Mouse (Mus musculus) limb, embryonic 15.5 days (tissue): ENCODE data around the gene Skint7. TPM values are rescaled to one million over a fixed set of nuclear protein-coding genes. Genes with fewer than 3 reads are reported as not detected.
"Not testable (repeated sequence)": the region's sequence is repeated elsewhere in the genome, so short reads cannot be mapped to it uniquely, and the experiment has no call there.

ENCODE experiments used
- ATAC-seq: fragments of 200-750 bp; cut with Nextera tagmentation; 2 replicates; pipeline ENCODE4 v1.8.0; 2017; ENCODE audit warnings: low read depth, moderate TSS enrichment; ENCODE audit not compliant: insufficient number of reproducible peaks, low FRiP score, low TSS enrichment
- H3K27ac ChIP-seq: fragments of 300-500 bp; sonication (generic); 2 replicates; pipeline ENCODE4 v1.5.1; 2015; ENCODE audit warnings: moderate library complexity, mild to moderate bottlenecking, inconsistent platforms
- H3K27me3 ChIP-seq: fragments of 300-500 bp; sonication (generic); 2 replicates; pipeline ENCODE4 v1.6.1; 2015; ENCODE audit warnings: inconsistent platforms
- H3K36me3 ChIP-seq: fragments of 300-500 bp; sonication (generic); 2 replicates; pipeline ENCODE4 v1.6.1; 2015; ENCODE audit warnings: inconsistent platforms
- H3K4me1 ChIP-seq: fragments of 300-500 bp; sonication (generic); 2 replicates; pipeline ENCODE4 v1.6.1; 2015; ENCODE audit warnings: inconsistent platforms
- H3K4me2 ChIP-seq: fragments of 300-500 bp; sonication (generic); 2 replicates; pipeline ENCODE4 v1.6.1; 2015; ENCODE audit warnings: mild to moderate bottlenecking, inconsistent platforms
- H3K4me3 ChIP-seq: fragments of 300-500 bp; sonication (generic); 2 replicates; pipeline ENCODE4 v1.5.1; 2015; ENCODE audit warnings: mild to moderate bottlenecking, inconsistent platforms
- H3K9ac ChIP-seq: fragments of 300-500 bp; sonication (generic); 2 replicates; pipeline ENCODE4 v1.6.1; 2015; ENCODE audit warnings: inconsistent platforms
- H3K9me3 ChIP-seq: fragments of 300-500 bp; sonication (generic); 2 replicates; pipeline ENCODE4 v1.6.1; 2016; ENCODE audit warnings: inconsistent platforms
- WGBS: fragments of 180-500 bp; shearing (Covaris S2); methylation state at CpG from one replicate; pipeline ENCODE4 v1.1.7; 2015; 5-methylcytosine and 5-hydroxymethylcytosine counted together
- polyA plus RNA-seq: library from polyadenylated mRNA; unstranded; fragments of >200 nt; fragmentation: Nextera tagmentation; extraction: Ambion mirVana; gene quantifications from 2 replicates; pipeline ENCODE4 v1.2.1, GENCODE M21; 2015

The Skint7 gene
- polyA plus RNA-seq: 0.47 and 0.93 TPM in 2 replicates

DNA sequence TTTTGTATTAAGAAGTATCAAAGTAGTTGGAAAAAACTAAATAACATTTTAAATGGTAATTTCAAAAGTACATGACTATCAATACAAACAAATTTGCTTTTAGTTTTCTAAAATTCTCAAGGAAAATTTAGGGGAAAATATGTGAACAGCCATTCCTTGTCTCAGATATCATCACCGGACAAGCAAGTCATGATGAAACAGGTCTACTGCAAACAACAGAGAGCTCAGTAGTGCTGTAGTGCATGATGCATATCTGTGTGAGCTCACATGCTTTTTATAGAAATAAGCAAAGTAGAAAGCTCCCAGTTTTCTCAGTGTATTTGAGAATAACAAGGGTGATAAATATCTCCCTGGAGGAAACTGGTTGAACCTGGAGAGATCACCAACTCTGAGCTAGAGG lies at the start of gene Skint7:
Skint7 (plus strand) TSS at position 301 of the 400 bp plus-strand sequence.
- no peaks in the 10 kb centered on the region for H3K4me1 ChIP-seq
- H3K27ac ChIP-seq: no peak within 1 kb of the TSS
- H3K4me3 ChIP-seq: no peak within 1 kb of the TSS
- ATAC-seq: no peak
- no peak within 1 kb of the TSS for H3K9ac ChIP-seq
- no peaks in the 10 kb centered on the region for H3K9me3 ChIP-seq
- no peaks in the 10 kb centered on the region for H3K27me3 ChIP-seq
- 82% methylated on average over 1 of the region's 1 CpGs for WGBS
- no peaks in the 10 kb centered on the region for H3K36me3 ChIP-seq
- H3K4me2 ChIP-seq: no peak within 1 kb of the TSS

DNA sequence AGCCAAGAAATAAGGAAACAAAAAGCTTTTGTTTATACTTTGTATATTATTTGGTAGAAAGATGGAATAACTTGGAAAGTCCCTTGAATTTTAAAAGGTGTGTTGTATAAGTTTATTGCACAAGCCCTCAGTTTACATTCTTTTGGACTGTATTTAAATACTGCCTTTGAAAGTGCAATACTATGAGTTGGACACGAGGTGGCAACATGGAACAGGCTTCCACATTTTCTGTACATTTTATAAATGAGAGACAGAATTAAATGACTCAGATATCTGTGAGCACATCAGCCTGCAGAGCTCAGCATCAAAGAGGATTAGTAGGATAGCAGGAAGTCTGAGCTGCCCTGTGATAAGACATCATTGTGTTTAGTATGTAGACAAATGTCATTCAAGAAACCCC lies 11.4 kb upstream of the Skint7 start:
- H3K9me3 ChIP-seq: no peaks in the 10 kb centered on the region
- H3K4me2 ChIP-seq: no peak overlapping the region
- ATAC-seq: no peak
- no peaks in the 10 kb centered on the region for H3K27me3 ChIP-seq
- no peaks in the 10 kb centered on the region for H3K4me1 ChIP-seq
- H3K4me3 ChIP-seq: no peak overlapping the region
- H3K9ac ChIP-seq: no peak overlapping the region
- H3K36me3 ChIP-seq: no peaks in the 10 kb centered on the region
- H3K27ac ChIP-seq: no peak overlapping the region
- 31% methylated on average over 1 of the region's 1 CpGs for WGBS

DNA sequence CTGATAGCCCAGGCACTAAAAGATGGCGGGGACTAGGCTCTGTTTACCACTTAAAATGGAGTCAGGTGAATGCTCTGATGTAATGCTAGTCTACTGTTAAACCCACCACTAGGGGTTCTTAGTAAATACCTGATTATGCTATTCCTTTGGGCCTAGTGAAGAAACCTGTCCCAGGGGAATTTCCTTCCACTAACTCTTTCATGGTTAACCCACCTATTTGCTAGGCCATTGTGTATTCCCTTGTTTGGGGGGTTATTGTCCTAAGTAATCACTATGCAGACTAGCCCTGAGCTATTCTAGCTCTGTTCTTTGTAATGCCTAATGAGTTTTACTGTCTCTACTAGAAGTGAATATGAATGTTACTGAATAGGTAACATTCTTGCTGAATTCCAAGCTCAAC lies 9.5 kb upstream of the Skint7 start:
- not testable (repeated sequence) for H3K27me3 ChIP-seq, H3K27ac ChIP-seq, H3K4me2 ChIP-seq, H3K9ac ChIP-seq, H3K4me1 ChIP-seq, H3K9me3 ChIP-seq, H3K36me3 ChIP-seq, H3K4me3 ChIP-seq, ATAC-seq
- WGBS: 57% methylated on average over 1 of the region's 1 CpGs

DNA sequence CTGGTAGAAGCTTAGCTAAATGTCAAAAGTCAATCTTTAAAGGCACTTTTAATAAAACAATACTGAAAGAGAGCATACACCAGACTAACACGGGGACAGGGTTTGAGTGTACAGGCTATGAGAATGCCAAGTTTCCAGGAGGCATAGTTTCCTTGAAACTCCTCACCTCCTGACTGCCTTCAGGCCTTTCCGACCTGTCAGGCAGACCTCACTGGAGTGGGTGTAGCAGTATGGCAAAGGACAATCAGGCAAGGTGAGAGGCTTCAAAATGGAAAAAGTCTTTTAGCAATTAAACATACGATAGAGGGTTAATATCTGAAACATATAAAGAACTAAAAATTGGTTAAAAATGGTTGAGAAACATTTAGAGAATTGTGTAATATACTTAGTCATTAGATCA lies 9.1 kb upstream of the Skint7 start:
- Histone ChIP-seq H3K27ac (no peak overlapping the region), H3K4me2 (no peak overlapping the region), H3K9ac (no peak overlapping the region), H3K9me3 (no peaks in the 10 kb centered on the region), H3K4me1 (no peaks in the 10 kb centered on the region), H3K36me3 (no peaks in the 10 kb centered on the region), H3K27me3 (no peaks in the 10 kb centered on the region), H3K4me3 (no peak overlapping the region)
- ATAC-seq: no peak
- WGBS: 73% methylated on average over 3 of the region's 3 CpGs

GRCm38 (mm10) chr4:112005969-112006368 lies 33.2 kb downstream of the Skint7 start, which contains the start of gene Skint1:
Gene Skint1, plus strand, starts transcription at chr4:112006269.
- Histone ChIP-seq H3K9me3 (no peaks in the 10 kb centered on the region), H3K27ac (no peak within 1 kb of the TSS), H3K4me2 (no peak within 1 kb of the TSS), H3K27me3 (no peaks in the 10 kb centered on the region), H3K4me3 (no peak within 1 kb of the TSS), H3K4me1 (no peaks in the 10 kb centered on the region), H3K9ac (no peak within 1 kb of the TSS), H3K36me3 (no peaks in the 10 kb centered on the region)
- no peak for ATAC-seq

Other genes starting within 250 kb of the Skint7 start
- gene Slc5a9, start 70.0 kb upstream of the Skint7 start, polyA plus RNA-seq: 3.2 and 3.4 TPM in 2 replicates
- 0.61 and 0.93 TPM in 2 replicates for gene Skint8, start 53.5 kb upstream of the Skint7 start, polyA plus RNA-seq
- 0.67 and 0.88 TPM in 2 replicates for gene Skint1, start 33.3 kb downstream of the Skint7 start, polyA plus RNA-seq
- 0.24 and 0.31 TPM in 2 replicates for gene Skint4, start 99.1 kb downstream of the Skint7 start, polyA plus RNA-seq